Mouse (Mus musculus): ENCODE results near the gene Creg1. TPM values are rescaled to one million over a fixed set of nuclear protein-coding genes. Genes with fewer than 3 reads are reported as not detected.
"Not testable (repeated sequence)": the region's sequence is repeated elsewhere in the genome, so short reads cannot be mapped to it uniquely, and the experiment has no call there.

Creg1 gene
- polyA plus RNA-seq, 1 experiment from 2014 or later, result 32.6 TPM

- Histone ChIP-seq H3K4me2 (ENCODE audit: low read length) (no peak overlapping the region), H3K9ac (ENCODE audit: low read depth, low read length) (no peak overlapping the region), H3K27ac (ENCODE audit: low read length) (no peak overlapping the region), H3K9me3 (replicated peaks; ENCODE audit: control insufficient read depth, low read length, poor library complexity, severe bottlenecking) (no peaks in the 10 kb centered on the region), H3K4me3 (ENCODE audit: low read depth, low read length) (no peak overlapping the region), H3K27me3 (ENCODE audit: control insufficient read depth, insufficient read depth, low read depth, low read length) (no peaks in the 10 kb centered on the region), H3K36me3 (ENCODE audit: control insufficient read depth, insufficient read depth, low read length) (no peaks in the 10 kb centered on the region), H3K4me1 (ENCODE audit: control insufficient read depth, insufficient read depth, low read length) (no peaks in the 10 kb centered on the region)
- no peak for ATAC-seq
- WGBS, result 83% methylated on average over 8 of the region's 8 CpGs
These were observed 21.6 kb upstream of the Creg1 start for GRCm38 (mm10) chr1:165741989-165742388.

GRCm38 (mm10) chr1:165748053-165748452 lies 15.5 kb upstream of the Creg1 start:
- WGBS, result 54% methylated on average over 11 of the region's 11 CpGs
- no peaks in the 10 kb centered on the region for H3K4me1 ChIP-seq (ENCODE audit: control insufficient read depth, insufficient read depth, low read length)
- H3K4me2 ChIP-seq (ENCODE audit: low read length), result no peak overlapping the region
- H3K36me3 ChIP-seq (ENCODE audit: control insufficient read depth, insufficient read depth, low read length), result no peaks in the 10 kb centered on the region
- H3K27ac ChIP-seq (ENCODE audit: low read length), result no peak overlapping the region
- H3K27me3 ChIP-seq (ENCODE audit: control insufficient read depth, insufficient read depth, low read depth, low read length), result no peaks in the 10 kb centered on the region
- H3K9me3 ChIP-seq (replicated peaks; ENCODE audit: control insufficient read depth, low read length, poor library complexity, severe bottlenecking), result no peaks in the 10 kb centered on the region
- ATAC-seq, result no peak
- no peak overlapping the region for H3K9ac ChIP-seq (ENCODE audit: low read depth, low read length)
- no peak overlapping the region for H3K4me3 ChIP-seq (ENCODE audit: low read depth, low read length)

DNA sequence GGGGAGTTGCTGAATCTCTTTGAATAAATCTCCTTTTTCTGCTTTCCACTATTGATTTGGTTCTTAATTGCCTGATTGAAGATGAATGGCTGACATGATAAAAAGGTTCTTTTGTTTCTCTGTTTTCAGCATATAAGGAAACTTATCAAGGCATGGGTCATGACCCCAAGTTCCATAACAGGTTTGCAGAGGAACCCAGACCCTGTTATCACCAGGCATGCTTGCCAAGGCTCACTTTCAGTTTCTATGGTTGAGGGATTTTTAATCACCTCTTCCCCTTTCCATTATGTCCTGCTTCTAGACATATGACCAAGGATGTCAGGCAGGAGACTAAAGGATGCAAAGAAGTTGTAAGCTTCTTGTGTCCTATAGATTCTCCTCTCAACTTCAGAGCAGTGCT lies 12.4 kb upstream of the Creg1 start:
- no peaks in the 10 kb centered on the region for H3K9me3 ChIP-seq (replicated peaks; ENCODE audit: control insufficient read depth, low read length, poor library complexity, severe bottlenecking)
- H3K4me2 ChIP-seq (ENCODE audit: low read length), result no peak overlapping the region
- no peak overlapping the region for H3K27ac ChIP-seq (ENCODE audit: low read length)
- no peak overlapping the region for H3K4me3 ChIP-seq (ENCODE audit: low read depth, low read length)
- no peaks in the 10 kb centered on the region for H3K4me1 ChIP-seq (ENCODE audit: control insufficient read depth, insufficient read depth, low read length)
- no peaks in the 10 kb centered on the region for H3K27me3 ChIP-seq (ENCODE audit: control insufficient read depth, insufficient read depth, low read depth, low read length)
- H3K36me3 ChIP-seq (ENCODE audit: control insufficient read depth, insufficient read depth, low read length), result no peaks in the 10 kb centered on the region
- H3K9ac ChIP-seq (ENCODE audit: low read depth, low read length), result no peak overlapping the region
- ATAC-seq, result no peak

DNA sequence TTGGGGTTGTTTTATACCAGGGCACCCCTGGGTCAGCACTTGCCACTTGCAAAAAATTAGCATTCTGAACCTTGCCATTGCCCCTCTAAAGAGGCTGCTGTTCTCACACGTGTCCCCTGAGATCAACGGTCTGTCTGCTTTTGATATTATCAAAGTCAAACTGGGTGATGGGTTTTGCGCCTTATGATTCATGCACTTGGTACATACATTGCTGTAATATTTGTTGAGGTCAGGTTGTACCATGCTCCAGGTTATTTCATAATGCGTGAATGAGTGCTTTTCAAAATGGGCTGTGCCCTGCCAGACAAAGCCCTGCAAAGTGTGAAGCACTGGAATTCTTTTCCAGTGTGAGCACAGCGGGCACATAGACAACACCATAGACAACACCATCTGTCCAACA lies 11.7 kb upstream of the Creg1 start:
- no peak overlapping the region for H3K9ac ChIP-seq (ENCODE audit: low read depth, low read length)
- no peak overlapping the region for H3K27ac ChIP-seq (ENCODE audit: low read length)
- no peak for ATAC-seq
- no peaks in the 10 kb centered on the region for H3K27me3 ChIP-seq (ENCODE audit: control insufficient read depth, insufficient read depth, low read depth, low read length)
- H3K9me3 ChIP-seq (replicated peaks; ENCODE audit: control insufficient read depth, low read length, poor library complexity, severe bottlenecking), result no peaks in the 10 kb centered on the region
- no peak overlapping the region for H3K4me3 ChIP-seq (ENCODE audit: low read depth, low read length)
- WGBS, result 90% methylated on average over 5 of the region's 5 CpGs
- no peaks in the 10 kb centered on the region for H3K36me3 ChIP-seq (ENCODE audit: control insufficient read depth, insufficient read depth, low read length)
- no peaks in the 10 kb centered on the region for H3K4me1 ChIP-seq (ENCODE audit: control insufficient read depth, insufficient read depth, low read length)
- H3K4me2 ChIP-seq (ENCODE audit: low read length), result no peak overlapping the region

DNA sequence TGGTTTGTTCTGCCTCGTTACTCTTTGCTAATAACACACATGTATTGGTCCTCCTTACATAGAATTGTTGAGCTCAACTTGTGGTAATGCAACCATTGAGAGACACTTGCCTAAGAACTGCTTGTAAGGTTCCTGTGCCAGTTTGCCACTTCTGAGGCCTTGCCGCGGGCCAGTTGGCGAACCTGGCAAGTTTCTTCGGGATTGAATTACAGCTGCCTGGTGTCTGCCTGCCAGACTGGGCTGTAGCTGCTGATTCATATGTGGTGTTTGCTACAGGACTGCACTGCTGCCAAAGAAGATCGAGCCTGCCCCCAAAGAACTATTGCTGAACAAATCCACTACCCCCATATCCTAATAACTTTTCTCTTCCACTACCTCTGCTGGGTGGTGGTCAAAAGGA lies 9.3 kb upstream of the Creg1 start:
- H3K36me3 ChIP-seq (ENCODE audit: control insufficient read depth, insufficient read depth, low read length), result no peaks in the 10 kb centered on the region
- 91% methylated on average over 6 of the region's 6 CpGs for whole genome bisulfite sequencing
- H3K4me2 ChIP-seq (ENCODE audit: low read length), result no peak overlapping the region
- no peak overlapping the region for H3K4me3 ChIP-seq (ENCODE audit: low read depth, low read length)
- no peaks in the 10 kb centered on the region for H3K27me3 ChIP-seq (ENCODE audit: control insufficient read depth, insufficient read depth, low read depth, low read length)
- H3K27ac ChIP-seq (ENCODE audit: low read length), result no peak overlapping the region
- ATAC-seq, result no peak
- no peaks in the 10 kb centered on the region for H3K4me1 ChIP-seq (ENCODE audit: control insufficient read depth, insufficient read depth, low read length)
- no peaks in the 10 kb centered on the region for H3K9me3 ChIP-seq (replicated peaks; ENCODE audit: control insufficient read depth, low read length, poor library complexity, severe bottlenecking)
- no peak overlapping the region for H3K9ac ChIP-seq (ENCODE audit: low read depth, low read length)

- Histone ChIP-seq H3K4me3 (ENCODE audit: low read depth, low read length) (no peak overlapping the region), H3K27me3 (ENCODE audit: control insufficient read depth, insufficient read depth, low read depth, low read length) (no peaks in the 10 kb centered on the region), H3K27ac (ENCODE audit: low read length) (no peak overlapping the region), H3K36me3 (ENCODE audit: control insufficient read depth, insufficient read depth, low read length) (no peaks in the 10 kb centered on the region), H3K9ac (ENCODE audit: low read depth, low read length) (no peak overlapping the region), H3K9me3 (replicated peaks; ENCODE audit: control insufficient read depth, low read length, poor library complexity, severe bottlenecking) (no peaks in the 10 kb centered on the region), H3K4me1 (ENCODE audit: control insufficient read depth, insufficient read depth, low read length) (no peaks in the 10 kb centered on the region), H3K4me2 (ENCODE audit: low read length) (no peak overlapping the region)
- 77% methylated on average over 4 of the region's 4 CpGs for WGBS
- no peak for ATAC-seq
These were observed 8.4 kb upstream of the Creg1 start for GRCm38 (mm10) chr1:165755194-165755593.

DNA sequence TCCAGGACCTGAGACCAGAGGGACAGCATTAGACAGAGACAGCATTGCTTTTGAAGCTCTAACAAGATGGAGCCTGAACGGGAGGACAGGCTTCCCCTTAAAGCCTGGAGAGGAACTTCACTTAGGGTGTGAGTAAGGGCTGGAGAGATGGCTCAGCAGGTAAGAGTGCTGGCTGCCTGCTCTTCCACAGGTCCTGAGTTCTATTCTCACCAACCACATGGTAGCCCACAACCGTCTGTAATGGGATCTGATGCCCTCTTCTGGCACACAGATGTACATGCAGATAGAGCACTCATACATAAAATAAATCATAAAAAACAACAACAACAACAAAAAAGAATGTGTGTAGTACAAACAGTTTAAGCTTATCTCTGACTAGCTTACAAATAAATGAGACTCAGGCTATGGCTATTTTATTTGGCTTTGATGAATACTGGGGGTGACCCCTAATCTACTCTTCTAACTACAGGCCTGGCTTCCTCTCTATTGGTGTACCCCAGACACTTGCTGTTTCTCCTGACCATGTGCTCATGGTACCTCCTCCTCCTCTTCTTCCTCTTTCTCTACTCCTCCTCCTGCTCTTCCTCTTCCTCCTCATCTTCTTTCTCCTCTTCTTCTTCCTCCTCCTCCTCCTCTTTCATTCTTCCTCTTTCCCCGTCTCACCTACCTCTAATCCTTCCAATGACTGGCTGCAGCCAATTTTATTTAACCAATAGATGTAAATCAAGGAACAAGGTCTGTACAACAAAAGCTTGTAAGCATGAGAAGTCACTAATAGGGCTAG lies 1.8 kb upstream of the Creg1 start:
- 83% methylated on average over 3 of the region's 3 CpGs for WGBS
- H3K4me2 ChIP-seq (ENCODE audit: low read length), result no peak overlapping the region
- no peaks in the 10 kb centered on the region for H3K36me3 ChIP-seq (ENCODE audit: control insufficient read depth, insufficient read depth, low read length)
- ATAC-seq, result no peak
- H3K4me3 ChIP-seq (ENCODE audit: low read depth, low read length), result no peak overlapping the region
- H3K9me3 ChIP-seq (replicated peaks; ENCODE audit: control insufficient read depth, low read length, poor library complexity, severe bottlenecking), result no peaks in the 10 kb centered on the region
- peaks cover 18% of the 10 kb centered on the region for H3K4me1 ChIP-seq (ENCODE audit: control insufficient read depth, insufficient read depth, low read length)
- H3K9ac ChIP-seq (ENCODE audit: low read depth, low read length), result no peak overlapping the region
- H3K27me3 ChIP-seq (ENCODE audit: control insufficient read depth, insufficient read depth, low read depth, low read length), result peaks cover 5% of the 10 kb centered on the region
- H3K27ac ChIP-seq (ENCODE audit: low read length), result no peak overlapping the region

DNA sequence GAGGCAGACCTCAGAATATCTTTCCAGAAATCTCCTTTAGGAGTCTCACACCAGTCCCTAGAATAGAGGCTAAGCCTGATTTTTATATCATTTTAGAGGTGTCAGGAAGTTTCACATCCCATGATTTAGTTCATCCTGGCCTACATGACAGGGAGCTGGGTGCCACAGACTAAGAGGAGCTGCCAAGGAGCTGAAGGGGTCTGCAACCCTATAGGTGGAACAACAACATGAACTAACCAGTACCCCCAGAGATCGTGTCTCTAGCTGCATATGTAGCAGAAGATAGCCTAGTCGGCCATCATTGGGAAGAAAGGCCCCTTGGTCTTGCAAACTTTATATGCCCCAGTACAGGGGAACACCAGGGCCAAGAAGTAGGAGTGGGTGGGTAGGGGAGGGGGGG lies 1.0 kb upstream of the Creg1 start:
- H3K4me2 ChIP-seq (ENCODE audit: low read length); H3K9me3 ChIP-seq (replicated peaks; ENCODE audit: control insufficient read depth, low read length, poor library complexity, severe bottlenecking); ATAC-seq; H3K27ac ChIP-seq (ENCODE audit: low read length); H3K4me3 ChIP-seq (ENCODE audit: low read depth, low read length); H3K9ac ChIP-seq (ENCODE audit: low read depth, low read length); H3K27me3 ChIP-seq (ENCODE audit: control insufficient read depth, insufficient read depth, low read depth, low read length); H3K36me3 ChIP-seq (ENCODE audit: control insufficient read depth, insufficient read depth, low read length): not testable (repeated sequence)
- WGBS, result 77% methylated on average over 2 of the region's 2 CpGs
- H3K4me1 ChIP-seq (ENCODE audit: control insufficient read depth, insufficient read depth, low read length), result peaks cover 18% of the 10 kb centered on the region

- H3K4me3 ChIP-seq (ENCODE audit: low read depth, low read length), result peak overlapping the region; percentile 85
- H3K4me1 ChIP-seq (ENCODE audit: control insufficient read depth, insufficient read depth, low read length), result peaks cover 18% of the 10 kb centered on the region
- H3K9ac ChIP-seq (ENCODE audit: low read depth, low read length), result no peak overlapping the region
- H3K27me3 ChIP-seq (ENCODE audit: control insufficient read depth, insufficient read depth, low read depth, low read length), result peaks cover 5% of the 10 kb centered on the region
- H3K36me3 ChIP-seq (ENCODE audit: control insufficient read depth, insufficient read depth, low read length), result no peaks in the 10 kb centered on the region
- H3K9me3 ChIP-seq (replicated peaks; ENCODE audit: control insufficient read depth, low read length, poor library complexity, severe bottlenecking), result no peaks in the 10 kb centered on the region
- no peak overlapping the region for H3K27ac ChIP-seq (ENCODE audit: low read length)
- H3K4me2 ChIP-seq (ENCODE audit: low read length), result peak overlapping the region; percentile 98
- peak; percentile 36 for ATAC-seq
- WGBS, result 24% methylated on average over 14 of the region's 14 CpGs
These were observed 472 bp upstream of the Creg1 start for GRCm38 (mm10) chr1:165762914-165763634.
